Mouse (Mus musculus) spleen, postnatal 4 days (tissue): ENCODE data around the gene Sh3yl1.

ENCODE experiments used
- DNase-seq, 2 experiments: peaks; one replicate each; pipeline ENCODE4 v3.0.0; 2022; ENCODE audit warnings: low spot score in 2 of 2

Gene Sh3yl1

DNA sequence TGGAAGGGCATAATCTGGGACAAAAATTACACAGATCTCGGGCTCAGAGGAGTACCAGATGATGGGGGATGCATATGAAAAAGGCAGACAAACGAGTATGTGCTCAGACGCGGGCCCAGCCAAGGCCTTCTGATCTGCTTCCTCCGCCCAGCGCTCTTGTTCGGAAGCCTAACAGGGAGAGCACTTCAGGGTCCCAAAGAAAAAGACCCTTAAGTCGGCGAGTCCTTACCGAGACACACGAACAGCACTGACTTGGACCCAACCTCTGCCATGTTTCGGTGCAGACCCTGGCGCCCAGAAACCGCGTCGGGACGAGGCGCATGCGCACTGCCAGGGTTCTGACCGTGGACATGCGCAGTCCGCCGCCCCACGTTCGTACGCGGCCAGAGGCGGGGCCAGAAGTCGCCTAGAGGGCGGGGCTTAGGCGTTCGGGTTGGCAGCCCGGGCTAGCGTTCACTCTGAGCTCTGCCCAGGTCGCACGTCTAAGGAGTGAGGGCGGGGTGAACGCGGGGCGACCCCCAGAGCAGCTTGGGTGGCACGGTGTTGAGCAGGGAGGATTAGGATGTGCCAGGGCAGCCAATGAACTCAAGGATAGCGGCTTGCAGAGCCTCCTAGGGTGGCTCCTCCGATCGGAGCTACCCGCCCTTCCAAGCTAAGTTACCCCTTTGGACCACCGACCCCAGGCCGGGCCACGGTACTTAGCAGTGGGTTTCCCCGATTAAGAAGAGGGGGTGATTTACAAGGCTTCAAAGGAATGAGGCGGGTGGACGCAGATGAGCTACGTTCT, at the start of gene Sh3yl1, which contains the start of gene Acp1:
TSS of gene Sh3yl1 (plus strand) at position 408 of the 787 bp plus-strand sequence.
TSS of gene Acp1 (minus strand) at position 329 of the 787 bp plus-strand sequence.
- peak; percentile 98 to 99 for DNase-seq

DNA sequence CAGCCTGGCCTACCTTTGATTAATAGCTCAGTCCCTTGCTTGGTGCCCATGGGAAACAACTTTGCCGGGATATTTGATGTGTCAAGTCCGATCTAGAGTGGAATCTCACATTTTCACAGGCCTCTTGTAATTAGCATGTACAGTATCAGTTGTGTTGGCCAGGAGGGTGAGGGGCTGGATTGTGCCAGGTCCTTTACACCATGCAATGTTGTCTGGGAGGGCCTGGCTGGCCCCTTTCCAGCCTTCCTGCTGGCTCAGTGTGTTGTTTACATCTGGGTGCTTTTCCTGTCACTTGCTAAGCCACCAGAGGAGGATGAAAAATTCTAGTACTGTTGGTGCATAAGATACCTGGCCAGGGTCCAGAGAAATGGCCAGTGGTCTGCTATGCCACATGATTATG, 47.1 kb upstream of the Sh3yl1 start:
- DNase-seq = no peak

DNA sequence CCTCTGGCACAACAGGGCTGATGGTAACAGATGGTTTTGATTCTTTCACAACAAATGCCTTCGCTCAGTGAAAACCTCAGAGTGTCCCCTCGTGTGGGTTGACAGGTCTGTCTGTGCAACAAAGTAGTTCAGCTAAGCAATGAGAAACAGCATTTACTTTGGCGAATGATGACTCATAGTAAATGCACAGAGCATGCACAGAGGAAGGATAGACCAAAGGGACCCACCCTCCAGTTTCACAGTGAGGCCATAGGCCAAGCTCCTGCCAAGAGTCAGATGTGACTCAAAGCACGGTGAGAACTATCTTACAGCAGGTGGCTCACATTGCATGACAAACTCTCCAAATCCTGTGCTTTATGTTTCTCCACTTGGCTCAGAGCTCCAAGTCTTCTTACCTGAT, 45.7 kb upstream of the Sh3yl1 start:
- DNase-seq = no peak

DNA sequence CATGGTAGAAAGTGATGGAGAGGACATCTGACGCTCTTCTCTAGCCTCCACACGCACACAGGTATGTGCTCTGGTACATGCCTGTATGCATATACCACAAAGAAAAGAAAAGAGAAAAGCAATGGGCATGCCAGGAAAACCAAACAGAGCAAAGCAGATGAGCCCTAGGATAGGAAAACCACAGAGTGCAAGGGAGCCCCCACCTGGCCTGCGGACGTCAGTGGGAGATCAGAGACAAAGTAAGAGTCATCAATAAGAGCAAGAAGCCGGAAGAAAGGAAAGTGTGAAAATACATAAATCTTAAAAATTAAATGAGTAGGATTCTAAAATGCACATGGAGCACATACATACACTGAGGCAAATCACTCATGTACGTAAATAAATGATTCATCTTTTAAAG, 32.0 kb upstream of the Sh3yl1 start:
- DNase-seq = no peak

DNA sequence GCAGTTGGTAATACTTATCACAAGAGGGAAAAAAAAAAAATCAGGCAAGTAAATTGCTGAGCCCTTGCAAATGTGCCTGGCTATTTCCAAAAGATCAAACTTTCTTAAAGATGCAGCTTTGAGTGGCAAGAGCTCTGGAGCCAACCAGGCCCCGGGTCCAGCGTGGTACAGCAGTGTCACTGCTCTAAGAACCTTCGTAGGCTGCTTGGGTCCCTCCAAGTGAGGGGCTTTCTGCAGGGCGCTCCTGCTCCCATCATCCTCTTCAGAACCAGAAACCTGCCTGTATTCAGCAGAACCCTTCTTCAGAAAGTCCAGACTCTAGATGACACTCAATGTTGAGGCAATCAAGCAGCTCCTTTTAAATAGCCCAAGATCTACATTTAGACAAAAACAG, 27.9 kb upstream of the Sh3yl1 start:
- no peak for DNase-seq

DNA sequence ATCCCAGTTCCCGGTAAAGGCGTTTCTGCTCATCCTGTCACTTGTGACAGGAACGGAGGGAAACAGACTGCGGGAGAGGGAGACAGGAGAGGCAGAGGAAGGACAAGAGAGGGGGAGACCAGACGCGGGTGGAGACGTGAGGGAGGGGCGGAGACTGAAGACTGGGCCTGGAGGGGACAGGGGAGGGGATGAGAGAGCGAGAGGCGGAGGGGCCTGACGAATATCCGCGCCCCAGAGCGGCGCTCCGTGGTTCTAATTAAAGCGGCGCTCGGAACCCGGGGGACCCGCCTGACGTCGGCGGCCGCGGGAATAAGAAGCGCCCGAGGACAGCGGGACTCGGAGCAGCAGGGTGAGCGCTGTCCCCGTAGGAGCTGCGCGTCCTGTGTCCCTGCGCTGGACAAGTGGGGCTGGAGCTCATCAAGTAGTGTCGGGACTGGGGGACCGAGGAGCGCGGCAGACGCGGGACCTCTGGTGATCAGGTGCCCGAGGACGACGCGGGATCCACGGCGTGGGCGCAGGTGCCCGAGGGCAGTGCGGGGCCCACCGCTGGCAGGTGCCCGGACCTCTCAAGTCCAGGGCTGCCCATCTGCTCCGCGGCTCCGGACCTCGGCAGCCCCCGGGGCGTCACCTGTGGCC, 27.4 kb upstream of the Sh3yl1 start, which contains the start of gene Alkal2:
TSS of gene Alkal2 (plus strand) at position 337 of the 636 bp plus-strand sequence.
- no peak for DNase-seq

DNA sequence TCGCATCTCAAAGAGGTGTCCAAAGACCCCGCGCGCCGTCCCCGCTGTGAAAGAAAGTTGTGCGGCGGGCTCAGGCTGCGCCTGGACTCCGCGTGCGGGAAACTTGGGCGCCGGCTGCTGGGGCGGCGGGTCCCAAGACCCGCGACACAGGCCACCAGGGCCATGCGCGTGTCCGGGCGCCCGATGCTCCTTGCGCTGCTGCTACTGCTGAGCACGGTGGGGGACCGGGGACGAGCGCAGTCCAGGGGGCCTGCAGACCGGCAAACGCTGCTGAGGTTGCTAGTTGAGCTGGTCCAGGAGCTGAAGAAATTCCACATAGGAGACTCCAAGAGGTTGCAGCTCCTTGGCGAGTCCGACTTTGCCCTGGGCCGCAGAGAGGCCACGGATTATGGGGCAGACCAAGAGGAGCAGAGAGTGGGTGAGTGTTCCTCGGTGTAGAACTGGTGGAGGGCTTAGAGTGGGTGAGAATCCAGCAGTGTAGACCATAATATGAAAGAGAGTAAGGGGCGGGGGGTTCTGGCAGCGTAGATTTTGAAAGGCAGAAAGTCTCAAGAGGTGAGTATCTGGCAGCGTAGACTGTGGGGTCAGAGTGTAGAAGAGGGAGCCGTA, 26.7 kb upstream of the Sh3yl1 start:
- no peak for DNase-seq

DNA sequence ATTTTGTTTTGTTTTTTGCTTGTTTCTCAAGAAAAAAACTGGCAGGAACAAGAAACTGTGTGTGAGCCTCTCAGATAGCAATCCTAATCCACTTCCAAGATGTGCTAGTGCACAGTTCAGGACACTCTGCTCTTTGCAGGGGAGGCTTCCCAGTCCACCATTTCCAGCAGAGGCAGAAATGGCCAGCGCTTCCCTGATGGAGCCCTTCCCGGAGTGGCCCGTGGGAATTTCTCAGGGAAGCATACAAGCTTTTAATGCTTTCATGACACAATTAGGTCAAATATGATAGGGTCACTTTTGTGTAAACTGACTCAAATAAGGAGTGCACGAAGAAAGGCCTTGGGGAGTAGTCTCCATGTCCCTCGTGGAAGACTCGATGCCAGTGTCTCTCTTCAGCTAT, 25.6 kb upstream of the Sh3yl1 start:
- no peak for DNase-seq

DNA sequence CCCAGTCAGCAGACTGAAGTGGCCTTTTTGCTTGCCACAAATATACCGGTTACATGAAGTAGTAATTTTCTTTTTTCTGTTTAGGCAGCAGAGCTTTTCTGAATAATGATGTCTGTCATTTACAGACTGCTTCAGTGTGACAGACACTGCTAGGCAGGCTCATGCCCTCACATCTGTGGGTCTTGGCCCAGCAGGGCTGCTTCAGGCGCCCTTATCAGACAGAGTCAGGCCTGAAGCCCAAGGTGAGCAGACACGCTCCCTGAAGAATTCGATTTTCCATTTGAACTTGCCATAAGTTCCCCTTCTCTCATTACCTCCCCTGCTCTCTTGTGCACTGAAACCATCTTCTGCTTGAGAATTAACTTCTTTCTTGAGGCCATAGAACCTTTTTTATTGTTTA, 23.5 kb upstream of the Sh3yl1 start:
- DNase-seq = no peak

DNA sequence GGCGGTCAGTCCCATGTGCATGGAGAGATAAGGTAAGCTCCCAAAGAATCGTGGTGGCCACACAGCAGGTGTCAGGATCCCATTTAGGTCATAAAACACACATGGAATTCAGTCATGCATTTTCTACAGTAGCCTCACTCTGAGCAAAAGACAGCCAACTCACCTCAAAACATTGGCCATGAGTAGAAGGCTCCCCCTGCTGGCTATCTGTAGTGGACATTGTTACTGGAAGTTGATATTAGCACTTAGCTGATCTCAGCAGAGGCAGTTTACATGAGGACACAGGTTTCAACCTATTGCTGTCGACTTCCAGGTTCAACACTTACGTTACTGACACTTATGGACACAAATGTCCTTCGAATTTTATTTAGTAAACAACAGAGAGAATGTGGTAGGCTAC, 21.4 kb upstream of the Sh3yl1 start:
- peak; percentile 62 to 76 for DNase-seq

DNA sequence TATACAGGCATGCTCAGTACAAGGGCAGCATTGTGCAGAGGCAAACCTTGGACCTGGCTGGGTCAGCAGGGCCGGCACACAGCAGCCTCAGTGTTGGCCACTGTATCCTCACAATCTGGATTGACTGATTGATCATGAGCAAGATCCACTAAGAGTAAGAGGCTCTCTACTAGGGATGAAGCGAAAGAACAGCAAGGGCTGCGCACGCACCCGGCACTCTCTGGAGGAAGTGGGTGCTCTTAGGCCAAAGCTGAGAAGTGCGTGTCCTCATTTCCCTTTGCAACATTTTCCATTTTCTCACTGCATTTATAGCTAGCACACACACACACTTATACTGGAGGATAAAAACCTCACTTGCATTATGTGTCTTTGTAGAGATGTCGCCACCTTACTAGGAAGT, 20.0 kb upstream of the Sh3yl1 start:
- DNase-seq = no peak

DNA sequence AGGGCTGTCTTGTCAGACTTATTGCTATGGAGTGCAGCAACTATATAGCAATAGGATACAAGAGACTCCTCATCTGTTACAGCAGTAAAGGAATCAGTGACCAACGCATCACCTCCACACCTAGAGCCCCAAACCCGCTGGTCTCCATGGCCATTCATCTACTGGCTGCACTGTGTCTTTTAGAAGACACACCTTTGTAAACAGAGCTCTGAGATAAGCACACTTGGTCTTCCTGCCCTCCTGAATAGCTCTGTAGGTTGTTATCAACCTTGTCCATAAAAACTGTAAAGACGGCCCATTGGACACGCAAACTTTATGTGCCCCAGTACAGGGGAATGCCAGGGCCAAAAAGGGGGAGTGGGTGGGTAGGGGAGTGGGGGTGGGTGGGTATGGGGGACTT, 14.4 kb upstream of the Sh3yl1 start:
- no peak for DNase-seq

DNA sequence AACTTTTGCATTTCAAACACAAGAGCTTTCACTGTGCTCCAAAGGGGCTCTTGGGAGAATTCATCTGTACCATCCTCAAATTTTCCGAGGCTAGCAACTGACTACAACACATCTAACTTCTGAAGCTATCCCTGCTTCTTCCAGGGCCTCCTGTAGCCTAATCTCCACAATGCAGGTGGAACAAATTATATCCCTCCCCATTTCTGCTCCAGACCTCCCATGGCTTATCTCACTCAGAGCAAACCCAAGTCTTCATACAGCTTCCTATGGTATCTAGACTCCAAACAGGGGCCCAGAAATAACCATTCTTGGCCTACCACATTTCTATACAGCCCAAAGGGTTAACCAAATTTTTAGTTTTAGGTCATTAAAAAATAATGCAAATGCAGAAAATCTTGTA, 2.8 kb upstream of the Sh3yl1 start:
- DNase-seq = peak in 1 of 2 experiments; percentile 56

DNA sequence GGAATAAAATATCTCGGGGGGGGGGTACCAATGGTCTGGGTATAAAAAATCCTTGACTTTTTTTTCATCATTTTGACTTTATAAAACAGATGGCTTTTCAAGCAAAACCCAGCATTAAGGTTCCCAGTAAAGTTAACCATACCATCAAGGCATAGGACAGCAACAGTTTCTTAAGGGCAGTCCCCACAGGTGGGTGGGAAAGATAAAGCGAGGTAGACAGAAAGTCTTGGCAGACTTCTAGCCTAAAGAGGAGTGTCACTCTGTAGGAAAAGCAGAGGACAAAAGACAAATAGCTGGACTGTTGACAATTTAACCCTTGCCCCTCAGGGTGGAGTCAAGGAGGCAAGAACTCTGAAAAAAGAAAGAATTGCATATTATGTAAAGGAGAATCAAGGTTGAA, 1.6 kb upstream of the Sh3yl1 start:
- DNase-seq = peak; percentile 68 to 72

DNA sequence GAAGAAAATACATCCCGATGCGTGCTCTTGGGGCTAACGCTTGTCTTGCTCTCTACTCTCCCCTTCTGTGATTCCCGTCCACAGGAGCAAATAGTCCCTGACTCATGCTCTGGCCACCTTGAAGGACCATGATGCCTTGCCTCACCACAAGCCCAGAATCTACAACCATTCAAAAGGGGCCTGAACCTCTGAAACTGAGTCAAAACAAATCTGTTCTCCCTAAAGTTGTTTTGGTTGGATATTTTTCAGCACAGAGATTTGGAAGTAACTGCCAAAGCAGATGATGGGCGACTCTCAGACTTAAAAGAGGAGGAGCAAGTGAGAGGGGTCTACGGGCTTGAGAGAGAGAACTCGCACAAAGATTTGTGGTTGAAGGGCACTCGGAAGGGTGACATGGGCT, 608 bp upstream of the Sh3yl1 start:
- DNase-seq = no peak

DNA sequence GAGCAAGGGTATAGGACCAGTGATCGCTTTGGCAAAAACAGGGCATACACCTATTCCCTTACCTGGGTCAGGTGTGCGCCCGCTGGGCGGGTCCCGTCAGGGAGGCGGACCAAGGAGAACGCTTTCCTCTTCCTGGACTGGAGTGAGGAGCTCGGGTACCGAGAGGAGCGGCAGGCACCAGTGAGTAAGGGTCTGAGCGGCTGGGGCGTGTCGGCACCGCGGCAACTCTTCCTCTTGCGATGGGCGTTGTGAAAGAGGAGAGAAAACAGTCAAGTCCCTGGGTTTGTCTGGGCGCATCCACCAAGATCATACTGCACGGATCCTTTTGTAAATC, 547 bp downstream of the Sh3yl1 start:
- DNase-seq = peak; percentile 51 to 83

DNA sequence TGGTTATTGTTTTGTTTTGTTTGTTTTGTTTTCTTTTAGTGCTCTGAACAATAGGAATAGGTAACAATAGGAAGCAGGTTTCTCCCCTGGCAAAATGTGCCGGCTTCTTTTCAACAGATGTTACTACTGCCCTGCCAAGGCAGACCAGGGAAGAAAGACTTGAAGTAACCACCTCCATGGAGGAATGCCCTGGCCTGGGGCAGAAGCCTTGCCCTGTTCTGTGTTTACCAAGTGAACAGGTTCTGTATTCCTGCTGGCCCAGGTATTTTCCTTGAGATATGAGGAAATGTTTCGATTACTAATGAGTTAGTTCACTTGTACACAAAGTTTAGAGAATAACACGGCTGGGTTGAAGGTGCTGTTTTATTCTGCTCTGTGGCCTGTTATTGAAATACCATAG, 1.4 kb downstream of the Sh3yl1 start:
- DNase-seq = no peak

DNA sequence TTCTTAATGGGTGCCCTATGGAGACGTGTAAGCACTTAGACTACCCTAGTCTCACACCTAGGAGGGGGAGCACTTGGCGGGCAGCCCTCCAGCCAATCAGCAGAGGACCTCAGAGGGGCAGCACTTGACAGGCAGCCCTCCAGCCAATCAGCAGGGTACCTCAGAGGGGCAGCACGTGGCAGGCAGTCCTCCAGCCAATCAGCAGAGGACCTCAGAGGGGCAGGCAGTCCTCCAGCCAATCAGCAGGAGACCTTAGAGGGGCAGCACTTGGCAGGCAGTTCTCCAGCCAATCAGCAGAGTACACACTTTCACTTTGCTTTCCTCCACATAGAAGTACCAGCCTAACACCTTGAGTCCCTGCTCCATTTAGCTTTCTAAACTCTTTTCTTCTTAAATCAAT, 10.9 kb downstream of the Sh3yl1 start:
- DNase-seq = no peak

DNA sequence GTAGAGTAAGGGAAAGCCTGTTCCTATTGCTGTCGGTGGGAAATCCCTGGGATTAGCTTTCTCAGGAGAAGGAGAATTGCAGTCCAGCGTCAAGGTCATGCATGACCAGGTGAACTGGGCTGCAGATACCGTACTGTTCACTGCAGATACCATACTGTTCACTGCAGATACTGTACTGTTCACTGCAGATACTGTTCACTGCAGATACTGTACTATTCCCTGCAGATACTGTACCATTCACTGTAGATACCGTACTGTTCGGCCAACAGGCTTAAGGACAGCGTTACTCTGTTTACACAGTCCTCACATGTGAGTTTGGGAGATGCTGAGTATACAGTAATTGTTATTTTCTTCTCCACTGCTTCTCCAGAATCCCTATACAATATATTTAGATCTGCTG, 16.7 kb downstream of the Sh3yl1 start:
- no peak for DNase-seq

DNA sequence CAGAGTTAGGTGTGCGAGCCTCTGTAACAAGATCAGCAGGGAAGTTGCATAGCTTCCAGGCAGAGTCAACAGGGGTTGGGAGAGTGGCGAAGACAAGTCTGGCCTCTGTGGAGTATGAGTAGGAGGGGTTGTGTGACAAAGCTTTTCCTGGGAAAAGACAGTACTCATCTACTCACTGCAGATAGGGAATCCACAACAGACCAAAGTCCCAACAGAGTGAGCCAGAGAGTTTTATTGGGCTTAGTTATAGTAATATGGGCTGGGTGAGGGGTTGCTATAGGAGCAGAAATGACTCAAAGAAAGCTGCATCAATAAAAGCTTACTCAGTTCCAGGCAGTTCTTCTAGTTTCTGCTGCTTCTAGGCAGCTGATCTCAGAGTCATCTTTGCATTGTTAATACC, 21.8 kb downstream of the Sh3yl1 start:
- no peak for DNase-seq

DNA sequence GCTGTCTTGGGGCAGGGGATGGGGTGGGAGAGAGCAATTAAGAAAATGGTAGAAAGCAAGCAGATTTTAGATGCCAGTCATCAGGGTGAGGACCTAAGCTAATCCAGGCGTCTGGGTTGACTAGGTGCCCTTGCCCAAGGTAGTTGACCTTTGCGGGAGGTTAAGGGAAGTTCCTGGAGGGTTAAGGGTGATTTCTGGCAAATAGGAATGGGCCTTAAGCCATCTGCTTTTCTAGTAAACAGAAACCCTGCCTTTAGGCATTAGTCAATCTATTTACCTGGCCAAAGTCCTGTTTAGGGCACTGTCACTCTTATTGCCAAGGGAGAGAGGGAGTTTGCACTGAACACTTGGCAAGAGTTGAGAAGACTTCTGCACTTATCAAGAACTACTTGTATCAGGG, 25.4 kb downstream of the Sh3yl1 start:
- no peak for DNase-seq

DNA sequence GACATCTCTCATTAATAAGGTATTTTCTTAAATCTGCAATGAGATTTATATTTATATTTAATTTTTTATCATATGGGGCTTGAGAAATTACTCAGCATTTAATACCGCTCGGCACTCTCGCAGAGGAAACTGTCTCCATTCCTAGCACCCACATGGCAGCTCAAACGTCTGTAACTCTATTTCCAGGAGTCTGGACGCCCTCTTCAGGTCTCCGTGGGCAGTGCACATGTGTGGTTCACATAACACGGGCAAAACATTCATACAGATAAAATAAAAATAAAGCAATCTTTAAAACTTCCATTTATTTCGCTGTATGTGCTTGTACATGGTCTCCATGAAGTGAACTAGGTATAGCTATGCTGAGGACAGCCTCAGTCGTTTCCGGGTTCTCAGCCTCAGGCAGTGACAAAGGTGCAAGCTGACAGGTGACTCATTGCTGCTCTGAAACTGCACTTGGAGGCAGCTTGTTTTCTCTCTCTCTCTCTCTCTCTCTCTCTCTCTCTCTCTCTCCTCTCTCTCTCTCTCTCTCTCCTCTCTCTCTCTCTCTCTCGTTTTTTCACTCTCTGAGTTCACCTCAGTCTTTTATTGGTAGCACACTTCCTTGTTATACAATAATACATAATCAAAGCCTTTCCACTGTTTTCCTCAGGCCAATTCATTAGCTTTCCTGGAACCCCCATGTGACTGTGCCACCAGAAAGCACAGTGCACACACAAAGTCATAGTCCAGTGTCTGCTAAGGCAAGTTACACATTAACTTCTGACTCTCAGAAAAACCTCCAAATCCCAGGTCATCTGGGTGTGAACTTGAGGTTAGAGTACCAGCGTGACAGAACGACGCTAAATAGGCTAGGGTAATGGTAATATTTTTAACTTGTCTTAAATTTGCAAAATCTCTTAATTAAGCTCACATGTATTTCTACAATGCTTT, 31.9 kb downstream of the Sh3yl1 start:
- no peak for DNase-seq
